Mouse (Mus musculus): ENCODE results near the gene Cpb2. TPM values are rescaled to one million over a fixed set of nuclear protein-coding genes. Genes with fewer than 3 reads are reported as not detected.

The Cpb2 gene
- total and polyA plus RNA-seq, 3 experiments, result not detected

- no peaks in the 10 kb centered on the region for H3K79me2 ChIP-seq (ENCODE audit: control insufficient read depth, insufficient read depth, low read length, poor library complexity)
- H3K4me1 ChIP-seq (ENCODE audit: control insufficient read depth in 1 of 2, insufficient read depth in 2 of 2, low read length in 2 of 2), result peaks cover 6 to 10% of the 10 kb centered on the region in 2 experiments
- DNase-seq (ENCODE audit: low read depth, low spot score), result peak; percentile 83
- peaks cover 0 to 11% of the 10 kb centered on the region in 2 experiments; a peak in 3 of 4 replicates for H3K36me3 ChIP-seq (ENCODE audit: control insufficient read depth in 1 of 2, insufficient read depth in 2 of 2, low read length in 2 of 2)
- TF ChIP-seq SMC3 (IDR thresholded peaks at IDR 0.05; ENCODE audit: low read depth, low read length) (peak; percentile 86), CTCF (IDR thresholded peaks at IDR 0.05 in 2 of 3, conservative IDR thresholded peaks at IDR 0.05 in 1 of 3; ENCODE audit: control insufficient read depth in 1 of 3, insufficient read depth in 1 of 3, low read depth in 2 of 3, low read length in 3 of 3, poor library complexity in 1 of 3, severe bottlenecking in 1 of 3) (peak; percentile 78 to 92 (median 91)), RAD21 (IDR thresholded peaks at IDR 0.05; ENCODE audit: low read depth, low read length) (peak; percentile 85), GABPA (IDR thresholded peaks at IDR 0.05; ENCODE audit: low read depth, low read length) (no peak), ZC3H11A (IDR thresholded peaks at IDR 0.05; ENCODE audit: low read depth, low read length) (peak; percentile 71)
- no peaks in the 10 kb centered on the region for H3K9me3 ChIP-seq (replicated peaks; ENCODE audit: insufficient read depth, low read length)
- no peaks in the 10 kb centered on the region for H3K27me3 ChIP-seq (ENCODE audit: control insufficient read depth in 1 of 2, insufficient read depth in 2 of 2, low read length in 2 of 2)
- H3K27ac ChIP-seq (ENCODE audit: control insufficient read depth, low read depth, low read length), result no peak overlapping the region
- H3K4me3 ChIP-seq (ENCODE audit: control insufficient read depth in 1 of 2, insufficient read depth in 1 of 2, low read depth in 2 of 2, low read length in 2 of 2), result no peak overlapping the region
- no peak overlapping the region for H3K9ac ChIP-seq (ENCODE audit: control insufficient read depth, low read depth, low read length, poor library complexity, severe bottlenecking)
Observed at GRCm38 (mm10) chr14:75197027-75197426, 45.1 kb upstream of the Cpb2 start.

GRCm38 (mm10) chr14:75197660-75198059, 44.4 kb upstream of the Cpb2 start:
- DNase-seq (ENCODE audit: low read depth, low spot score), result peak; percentile 57
- Histone ChIP-seq H3K9ac (ENCODE audit: control insufficient read depth, low read depth, low read length, poor library complexity, severe bottlenecking) (no peak overlapping the region), H3K4me1 (ENCODE audit: control insufficient read depth in 1 of 2, insufficient read depth in 2 of 2, low read length in 2 of 2) (peaks cover 6 to 10% of the 10 kb centered on the region in 2 experiments), H3K9me3 (replicated peaks; ENCODE audit: insufficient read depth, low read length) (no peaks in the 10 kb centered on the region), H3K27ac (ENCODE audit: control insufficient read depth, low read depth, low read length) (no peak overlapping the region; the same call in 1 of the 2 replicates), H3K27me3 (ENCODE audit: control insufficient read depth in 1 of 2, insufficient read depth in 2 of 2, low read length in 2 of 2) (no peaks in the 10 kb centered on the region), H3K79me2 (ENCODE audit: control insufficient read depth, insufficient read depth, low read length, poor library complexity) (no peaks in the 10 kb centered on the region), H3K36me3 (ENCODE audit: control insufficient read depth in 1 of 2, insufficient read depth in 2 of 2, low read length in 2 of 2) (peaks cover 0 to 11% of the 10 kb centered on the region in 2 experiments; a peak in 3 of 4 replicates), H3K4me3 (ENCODE audit: control insufficient read depth in 1 of 2, insufficient read depth in 1 of 2, low read depth in 2 of 2, low read length in 2 of 2) (no peak overlapping the region)
- TF ChIP-seq SIN3A (IDR thresholded peaks at IDR 0.05; ENCODE audit: low read length), result peak; percentile 55; the same call in 1 of the 2 replicates
- TF ChIP-seq TCF12 (IDR thresholded peaks at IDR 0.05; ENCODE audit: low read depth, low read length), result peak; percentile 88
- no peak for TF ChIP-seq CHD1 (IDR thresholded peaks at IDR 0.05; ENCODE audit: low read depth, low read length)
- TF ChIP-seq POLR2A (IDR thresholded peaks at IDR 0.05; ENCODE audit: control insufficient read depth in 1 of 2, insufficient read depth in 1 of 2, low read depth in 1 of 2, low read length in 2 of 2, poor library complexity in 1 of 2), result no peak
- TF ChIP-seq ETS1 (IDR thresholded peaks at IDR 0.05; ENCODE audit: low read depth, low read length), result peak; percentile 74; the same call in 1 of the 2 replicates
- no peak for TF ChIP-seq UBTF (IDR thresholded peaks at IDR 0.05; ENCODE audit: borderline replicate concordance, insufficient read depth, low read depth, low read length)
- peak; percentile 90 for TF ChIP-seq MYC (IDR thresholded peaks at IDR 0.05; ENCODE audit: low read depth, low read length)
- TF ChIP-seq JUND (IDR thresholded peaks at IDR 0.05; ENCODE audit: low read depth, low read length), result no peak
- TF ChIP-seq ZC3H11A (IDR thresholded peaks at IDR 0.05; ENCODE audit: low read depth, low read length), result no peak
- TF ChIP-seq MYB (IDR thresholded peaks at IDR 0.05; ENCODE audit: low read depth, low read length), result peak; percentile 39; the same call in 1 of the 2 replicates
- TF ChIP-seq MAZ (IDR thresholded peaks at IDR 0.05; ENCODE audit: low read depth, low read length), result no peak
- TF ChIP-seq EP300 (IDR thresholded peaks at IDR 0.05; ENCODE audit: low read depth in 1 of 2, low read length in 2 of 2), result peak; percentile 61 to 89
- no peak; the same call in 1 of the 2 replicates for TF ChIP-seq SMC3 (IDR thresholded peaks at IDR 0.05; ENCODE audit: low read depth, low read length)
- TF ChIP-seq CTCF (IDR thresholded peaks at IDR 0.05 in 2 of 3, conservative IDR thresholded peaks at IDR 0.05 in 1 of 3; ENCODE audit: control insufficient read depth in 1 of 3, insufficient read depth in 1 of 3, low read depth in 2 of 3, low read length in 3 of 3, poor library complexity in 1 of 3, severe bottlenecking in 1 of 3), result no peak
- no peak for TF ChIP-seq TBP (IDR thresholded peaks at IDR 0.05; ENCODE audit: low read depth, low read length)
- TF ChIP-seq USF2 (IDR thresholded peaks at IDR 0.05; ENCODE audit: borderline replicate concordance in 1 of 2, insufficient read depth in 1 of 2, low read depth in 1 of 2, low read length in 2 of 2), result 0 out of 4 replicates have a peak, but pooled peaks of 1 of the 2 experiments have one; percentile 35
- no peak for TF ChIP-seq MAFK (IDR thresholded peaks at IDR 0.05; ENCODE audit: borderline replicate concordance, low read depth, low read length)
- TF ChIP-seq POLR2AphosphoS2 (IDR thresholded peaks at IDR 0.05; ENCODE audit: low read length), result no peak
- TF ChIP-seq RCOR1 (IDR thresholded peaks at IDR 0.05; ENCODE audit: low read depth, low read length), result peak; percentile 91
- TF ChIP-seq HCFC1 (IDR thresholded peaks at IDR 0.05; ENCODE audit: low read depth, low read length), result no peak
- TF ChIP-seq ZMIZ1 (IDR thresholded peaks at IDR 0.05; ENCODE audit: low read depth, low read length), result no peak
- TF ChIP-seq E2F4 (IDR thresholded peaks at IDR 0.05; ENCODE audit: borderline replicate concordance, low read depth, low read length), result no peak
- TF ChIP-seq ZKSCAN1 (IDR thresholded peaks at IDR 0.05; ENCODE audit: low read depth, low read length), result no peak
- TF ChIP-seq POLR2AphosphoS5 (IDR thresholded peaks at IDR 0.05; ENCODE audit: borderline replicate concordance, low read depth, low read length), result no peak
- TF ChIP-seq MAX (IDR thresholded peaks at IDR 0.05; ENCODE audit: low read length), result peak; percentile 90
- TF ChIP-seq NRF1 (IDR thresholded peaks at IDR 0.05; ENCODE audit: insufficient read depth, low read depth, low read length, poor library complexity, severe bottlenecking), result no peak
- peak; percentile 88 for TF ChIP-seq USF1 (IDR thresholded peaks at IDR 0.05; ENCODE audit: low read depth, low read length)
- peak; percentile 81 for TF ChIP-seq MXI1 (IDR thresholded peaks at IDR 0.05; ENCODE audit: low read depth, low read length)
- no peak for TF ChIP-seq RAD21 (IDR thresholded peaks at IDR 0.05; ENCODE audit: low read depth, low read length)
